Mouse (Mus musculus) gastrocnemius, postnatal 14 days (tissue): ENCODE results near the gene Eml2. TPM values are rescaled to one million over a fixed set of nuclear protein-coding genes. Genes with fewer than 3 reads are reported as not detected.
A peak's percentile ranks its signal among the peaks of the same experiment; 100 is the strongest.

Experiments
- DNase-seq: peaks from one replicate; pipeline ENCODE4 v3.0.0; 2021; ENCODE audit warnings: mixed read lengths
- intact Hi-C: fragments of 180-260 bp; cut with DNase I; formaldehyde crosslinking; loops from one replicate; pipeline ENCODE4 v1.15.1; 2025; ENCODE audit warnings: low total_unique reads
- total RNA-seq, 2 experiments: library from RNA; stranded (reverse); gene quantifications; 2 replicates each; pipeline ENCODE4 v1.2.3; 2021

Gene Eml2
- total RNA-seq, 2 experiments from 2014 or later: 12.1 to 14.2 TPM

DNA sequence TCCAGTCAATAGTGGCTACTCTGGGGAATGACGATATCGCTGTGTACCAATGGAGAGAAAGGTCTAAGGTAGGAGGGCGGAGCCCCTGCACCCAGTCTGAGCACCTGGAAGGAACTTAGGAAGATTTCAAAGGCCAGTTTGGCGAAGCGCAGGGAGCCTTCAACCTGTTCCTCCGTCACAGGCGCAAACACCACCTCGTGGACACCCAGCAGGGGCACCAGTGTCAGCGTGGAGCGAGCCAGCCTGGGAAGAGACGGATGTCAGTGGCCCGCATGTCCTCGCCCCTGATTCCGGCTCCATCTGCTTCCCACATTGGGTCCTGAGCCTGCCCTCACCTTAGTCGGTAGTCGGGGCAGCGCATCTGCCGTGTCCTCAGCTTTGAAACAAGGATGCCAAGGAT lies 16.8 kb upstream of the Eml2 start:
- intact Hi-C loops: no loop called here
- no peak for DNase-seq

DNA sequence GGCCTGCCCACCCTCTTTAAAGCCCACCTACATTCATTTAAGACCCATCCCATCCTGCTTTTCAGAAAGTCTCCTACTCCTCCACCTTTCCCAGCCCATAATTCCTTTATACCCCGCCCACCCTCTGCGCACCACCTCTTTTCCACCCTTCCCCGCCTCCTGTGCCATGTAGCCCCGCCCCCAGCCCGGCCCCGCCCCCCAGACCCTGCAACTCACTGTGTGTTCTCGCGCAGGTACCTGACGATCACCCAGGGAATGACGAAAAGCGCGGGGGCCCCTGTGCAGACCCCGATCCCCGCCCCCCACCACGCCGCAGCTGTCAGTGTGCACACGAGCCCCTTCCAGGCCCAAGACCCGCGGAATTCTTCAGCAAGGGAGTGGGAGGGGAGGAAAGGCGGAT lies 16.1 kb upstream of the Eml2 start:
- DNase-seq: no peak
- intact Hi-C loops: no loop called here

DNA sequence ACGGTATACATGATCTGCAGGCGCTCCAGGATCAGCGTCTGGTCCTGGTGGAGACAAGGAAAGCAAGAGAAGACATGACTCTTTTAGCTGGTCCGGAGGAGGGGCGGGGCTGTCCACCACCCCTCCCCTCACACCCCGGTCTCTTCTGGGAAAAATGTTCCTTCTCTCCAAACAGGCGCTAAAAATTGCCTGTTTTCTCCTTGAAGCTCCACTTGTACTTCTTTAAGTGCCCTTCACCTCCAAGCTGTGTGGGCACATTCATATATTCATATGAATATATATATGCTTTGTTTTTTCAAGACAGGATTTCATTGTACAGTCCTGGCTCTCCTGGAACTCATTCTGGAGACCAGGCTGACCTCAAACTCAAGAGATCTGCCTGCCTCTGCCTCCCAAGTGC lies 13.3 kb upstream of the Eml2 start:
- intact Hi-C loops: no loop called here
- no peak for DNase-seq

DNA sequence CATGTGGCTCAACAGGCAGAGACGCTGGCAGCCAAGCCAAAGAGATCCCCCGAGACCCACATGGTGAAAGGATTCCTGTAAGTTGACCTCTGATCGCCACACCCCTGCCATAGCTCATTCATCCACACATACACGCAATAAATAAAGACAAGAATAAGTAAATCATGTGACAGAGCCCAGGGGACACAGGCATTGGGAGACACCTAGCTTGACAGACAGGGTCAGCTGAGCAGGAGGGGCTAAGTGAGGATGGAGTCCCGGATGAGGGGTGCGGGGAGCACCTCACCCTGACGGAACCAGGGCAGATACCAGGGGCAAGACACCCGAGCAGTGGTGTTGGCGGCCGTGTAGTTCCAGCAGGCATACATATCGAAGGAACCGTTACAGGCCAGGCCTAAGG lies 12.5 kb upstream of the Eml2 start:
- intact Hi-C loops: no loop called here
- no peak for DNase-seq

DNA sequence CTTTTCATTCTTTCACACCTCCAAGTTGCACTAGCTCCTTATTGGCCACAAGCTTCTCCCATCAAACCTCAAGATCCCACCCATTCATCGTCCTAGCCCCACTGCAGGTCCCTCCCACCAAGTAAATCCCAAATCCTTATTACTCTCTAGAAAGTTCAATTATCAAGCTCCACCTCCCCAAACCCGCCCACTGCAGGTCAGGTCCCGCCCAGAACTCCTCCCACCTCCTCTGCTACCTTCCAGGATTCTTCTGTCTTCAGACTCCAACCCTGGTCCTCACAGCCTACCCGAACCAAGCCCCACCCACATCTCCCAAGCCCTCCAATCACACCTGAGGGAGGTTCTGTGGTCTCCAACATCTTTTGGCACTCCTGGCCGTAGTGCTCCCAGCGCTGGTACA lies 12.0 kb upstream of the Eml2 start:
- intact Hi-C loops: no loop called here
- DNase-seq: no peak

DNA sequence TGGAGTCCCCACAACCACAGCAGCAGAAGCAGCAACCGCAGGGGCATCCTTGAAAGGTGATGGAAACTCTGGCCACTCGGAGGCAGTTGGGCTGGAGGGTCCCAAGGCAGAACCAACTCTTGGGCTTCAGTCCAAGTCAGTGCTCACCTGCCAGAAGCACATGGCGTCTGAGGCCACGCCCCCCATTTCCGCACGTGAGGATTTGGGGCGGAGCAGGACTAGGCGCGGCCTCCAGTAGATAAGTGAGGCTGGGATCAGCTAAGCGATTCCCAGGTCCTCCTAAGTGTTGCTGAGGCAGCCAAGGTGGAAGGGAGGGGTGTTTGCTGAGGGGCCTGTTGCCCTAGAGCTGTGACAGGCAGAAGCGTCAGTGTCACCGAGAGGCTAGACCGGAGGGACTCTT lies 11.2 kb upstream of the Eml2 start:
- no peak for DNase-seq
- intact Hi-C loops: no loop called here

DNA sequence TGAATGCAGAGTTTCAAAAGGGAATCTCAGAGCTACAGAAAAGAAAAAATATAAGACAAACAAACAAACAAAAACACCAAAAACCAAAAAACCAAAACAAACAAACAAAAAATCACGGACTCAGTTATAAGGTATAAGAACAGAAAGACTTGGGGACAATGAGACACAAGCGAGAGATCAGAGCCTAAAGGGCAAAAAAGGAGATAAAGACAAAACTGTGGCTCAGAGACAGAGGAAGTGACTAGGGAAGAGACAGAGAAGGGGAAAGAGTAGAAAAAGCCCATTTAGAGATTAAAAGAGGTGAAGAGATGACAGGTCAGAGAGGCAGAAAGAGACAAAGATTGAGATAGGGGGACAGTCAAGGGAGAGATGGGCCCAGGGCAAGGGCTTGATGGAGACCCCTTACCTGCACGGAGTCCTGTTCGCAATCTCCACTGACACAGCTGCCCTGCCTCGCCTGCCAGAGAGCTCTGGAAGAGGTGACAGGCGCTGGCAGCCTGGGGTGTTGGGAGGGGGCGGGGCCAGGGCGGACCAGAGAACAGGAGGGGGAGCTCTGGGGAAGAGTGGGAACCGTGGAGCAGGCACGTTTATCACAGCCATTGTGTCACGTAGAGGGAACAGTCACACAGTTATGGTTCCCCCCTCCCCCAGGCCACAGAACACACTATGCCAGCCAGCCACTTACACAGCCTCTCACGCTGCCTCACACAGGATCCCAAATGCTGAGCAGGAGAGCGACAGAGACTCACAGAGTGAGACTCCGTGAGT lies 10.4 kb upstream of the Eml2 start, which contains the start of gene Gipr:
Gene Gipr (minus strand): TSS at position 472 of the 768 bp plus-strand sequence.
- no peak for DNase-seq
- intact Hi-C loops: no loop called here

DNA sequence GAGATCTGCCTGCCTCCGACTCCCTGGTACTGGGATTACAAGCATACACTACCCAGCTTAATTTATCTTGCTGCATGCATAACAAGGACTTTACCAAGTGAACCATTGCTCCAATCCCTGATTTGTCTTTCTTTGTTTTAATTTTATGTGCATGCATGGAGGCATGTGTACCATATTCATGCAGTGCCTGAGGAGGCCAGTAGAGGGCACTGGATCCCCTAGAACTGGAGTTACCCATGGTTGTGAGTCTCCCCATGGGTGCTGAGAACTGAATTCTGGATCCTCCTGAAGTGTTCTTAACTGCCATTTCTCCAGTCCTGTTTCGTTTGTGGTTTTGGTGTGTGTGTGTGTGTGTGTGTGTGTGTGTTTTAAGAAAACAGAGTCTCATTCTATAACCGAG lies 9.2 kb upstream of the Eml2 start:
- intact Hi-C loops: no loop called here
- DNase-seq: no peak

DNA sequence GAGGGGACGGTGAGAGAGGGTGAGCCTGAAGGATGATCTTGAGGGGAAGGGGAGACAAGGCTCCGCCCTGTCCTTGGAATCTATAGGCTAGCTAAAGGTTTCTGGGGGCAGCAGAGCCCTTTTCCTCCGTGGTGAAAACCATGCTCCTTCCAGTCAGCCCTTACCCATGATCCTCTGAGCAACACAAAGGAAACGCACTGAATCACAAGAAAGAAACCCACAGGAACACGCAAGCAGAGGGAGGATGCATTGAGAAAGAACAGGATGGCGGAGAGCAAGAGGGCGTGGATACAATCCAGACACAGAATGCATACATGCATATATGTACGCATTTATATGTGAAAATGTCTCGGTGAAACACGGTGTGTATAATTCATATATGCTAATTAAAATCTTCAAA lies 6.7 kb upstream of the Eml2 start:
- no peak for DNase-seq
- intact Hi-C loops: no loop called here

DNA sequence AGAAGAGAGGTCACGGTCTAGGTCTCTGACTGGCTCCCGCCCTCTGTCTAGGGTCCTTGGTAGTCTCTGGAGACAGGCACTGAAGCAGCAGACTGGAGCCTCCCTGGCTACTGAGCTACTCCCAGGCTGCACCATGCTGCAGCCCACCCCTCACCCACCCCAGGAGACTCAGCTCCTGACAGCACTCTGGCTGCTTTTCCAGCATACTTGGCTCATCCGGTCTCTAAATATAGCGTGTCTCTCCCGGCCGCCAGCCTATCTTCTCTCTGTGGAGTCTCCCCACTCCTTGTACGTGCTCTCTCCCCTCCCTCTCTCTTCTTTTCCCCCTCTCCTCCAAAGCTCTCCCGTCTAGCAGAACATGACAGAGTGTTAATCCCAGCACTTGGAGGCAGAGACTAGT lies 6.1 kb upstream of the Eml2 start:
- intact Hi-C loops: no loop called here
- no peak for DNase-seq

DNA sequence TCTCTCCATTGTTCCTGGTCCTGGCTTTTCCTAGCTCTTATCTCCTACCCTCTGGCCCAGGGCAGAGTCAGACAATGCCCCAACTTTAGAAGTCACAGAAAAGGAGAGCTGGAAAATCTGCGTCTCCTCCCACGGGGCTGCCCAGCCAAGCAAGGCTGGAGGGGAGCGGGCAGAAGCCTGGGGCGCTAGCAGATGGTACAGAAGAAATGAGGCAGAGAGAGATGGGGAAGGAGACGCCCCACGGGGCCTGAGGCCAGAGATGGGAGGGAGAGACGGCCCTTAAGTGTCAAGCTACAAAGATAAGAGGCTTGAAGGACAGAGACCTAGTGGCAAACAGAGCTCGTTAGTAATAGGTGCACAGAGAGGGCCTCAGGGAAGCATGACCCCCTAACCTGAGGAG lies 4.4 kb upstream of the Eml2 start:
- intact Hi-C loops: no loop called here
- no peak for DNase-seq

DNA sequence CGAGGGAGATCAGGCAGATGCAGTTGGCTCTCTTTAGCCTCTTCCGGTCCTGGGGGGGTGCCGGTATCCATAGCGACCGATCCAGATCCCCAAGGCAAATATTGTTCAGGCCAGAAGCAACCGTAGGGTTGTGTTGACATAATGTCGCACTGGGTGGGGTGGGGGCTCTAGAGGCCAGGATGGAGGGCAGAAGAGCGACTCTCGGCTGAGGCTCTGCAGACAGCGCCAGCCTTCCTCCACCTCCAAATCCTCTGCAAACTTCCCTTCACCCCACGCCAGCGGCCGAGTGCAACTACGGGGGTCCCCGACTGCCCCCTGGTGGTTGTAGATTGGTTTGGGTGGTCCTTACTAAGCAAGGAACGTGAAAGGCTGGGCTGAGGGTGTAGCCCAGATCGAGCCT lies 3.3 kb upstream of the Eml2 start:
- intact Hi-C loops: no loop called here

DNA sequence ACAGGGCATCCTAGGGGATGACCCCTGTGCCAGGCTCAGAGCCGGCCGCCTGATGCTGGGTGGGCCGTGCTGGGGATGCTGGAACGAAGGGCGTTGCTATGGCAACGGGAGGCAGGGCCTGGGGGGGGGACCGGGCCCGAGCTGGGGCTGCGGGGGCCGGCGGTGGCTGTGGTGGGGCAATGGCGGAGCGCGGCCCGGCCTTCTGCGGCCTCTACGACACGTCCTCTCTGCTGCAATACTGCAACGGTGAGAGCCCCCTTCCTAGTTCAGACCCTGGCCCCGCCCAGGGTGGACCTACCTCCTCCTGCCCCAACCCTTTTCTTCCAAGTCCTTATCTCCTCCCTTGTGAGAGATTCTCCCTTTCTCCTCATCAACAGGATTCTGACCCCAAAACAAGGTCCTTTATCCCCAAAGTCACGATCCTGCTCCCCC lies 311 bp downstream of the Eml2 start:
- intact Hi-C loops: loop anchor here (5.0 kb wide), 1 partner anchor 36 kb away; the partner anchor contains the start of gene Gpr4

More for the DNA sequence above, 3.3 kb upstream of the Eml2 start:
- peak; percentile 88 for DNase-seq

DNA sequence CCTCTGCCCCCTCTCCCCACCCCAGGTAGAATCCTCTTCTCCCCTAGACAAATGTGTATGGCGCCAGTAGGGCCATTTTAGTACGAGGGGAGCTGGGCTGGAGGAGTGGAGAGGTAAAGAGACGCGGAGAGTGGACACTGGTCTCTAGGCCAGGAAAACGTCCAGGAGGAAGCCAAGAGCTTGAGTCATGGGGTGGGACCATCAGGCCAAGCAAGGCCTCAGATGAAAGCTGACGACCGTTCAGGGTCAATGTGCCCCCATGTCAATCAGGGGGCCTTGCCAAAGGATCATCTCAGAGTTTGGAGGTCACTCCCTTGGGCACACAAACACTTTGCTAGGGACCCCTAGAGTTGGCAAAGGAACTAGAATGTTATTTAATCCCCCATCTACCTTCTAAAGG lies 995 bp downstream of the Eml2 start:
- intact Hi-C loops: loop anchor here (5.0 kb wide), 1 partner anchor 35 kb away; the partner anchor contains the start of gene Gpr4
- no peak for DNase-seq

More for the DNA sequence above, 311 bp downstream of the Eml2 start:
- DNase-seq: no peak

DNA sequence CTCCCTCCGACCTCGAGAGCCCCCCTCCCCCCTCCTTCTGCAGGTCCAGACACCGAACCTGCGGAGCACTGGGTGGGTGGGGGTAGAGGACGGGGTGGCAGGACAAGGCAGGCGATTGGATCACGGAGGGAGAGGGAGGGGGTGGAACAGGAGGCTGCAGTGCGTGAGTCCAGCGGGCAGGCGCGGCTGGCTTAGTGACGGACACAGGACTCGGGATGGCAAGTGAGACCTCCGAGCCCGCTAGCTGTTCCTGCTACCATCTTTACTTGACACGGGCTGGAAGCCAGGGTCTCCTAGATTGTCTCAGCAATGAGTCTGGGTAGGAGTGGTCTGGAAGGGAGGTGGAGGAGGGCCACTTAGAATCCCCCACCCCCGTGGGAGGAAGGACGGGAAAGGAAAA lies 1.8 kb downstream of the Eml2 start:
- DNase-seq: no peak
- intact Hi-C loops: loop anchor here (5.0 kb wide), 1 partner anchor 34 kb away; the partner anchor contains the start of gene Gpr4

DNA sequence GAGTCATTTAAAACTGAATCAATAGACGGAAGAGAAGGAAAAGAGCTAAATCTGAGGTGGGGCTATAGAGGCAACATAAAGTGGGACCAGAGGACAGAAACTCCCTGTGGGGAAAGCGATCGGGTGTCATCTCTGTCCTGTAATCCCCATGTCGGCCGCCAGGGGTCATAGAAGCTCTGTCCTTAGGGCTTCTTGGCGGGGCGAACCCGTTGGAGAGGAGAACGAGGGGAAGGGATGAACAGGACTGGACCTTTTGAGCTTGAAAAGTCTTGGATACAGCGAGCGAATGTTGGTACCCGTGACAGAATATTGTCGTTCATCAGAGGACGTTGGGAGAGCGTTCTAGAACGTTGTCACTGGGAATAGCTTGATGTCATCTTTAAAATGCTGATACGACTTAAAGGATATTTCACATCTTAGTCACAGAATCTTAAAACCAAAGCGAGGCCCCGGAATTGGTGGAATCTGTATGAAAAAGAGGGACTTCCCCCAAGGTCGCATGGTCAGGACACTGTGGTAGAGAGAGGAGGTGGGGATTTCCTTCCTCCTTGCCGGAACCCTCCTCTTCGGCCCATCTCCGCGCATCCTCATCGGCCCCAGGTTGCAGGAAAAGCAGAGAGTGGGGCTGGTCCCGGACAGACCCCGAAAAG lies 2.3 kb downstream of the Eml2 start:
- DNase-seq: peak; percentile 69
- intact Hi-C loops: loop anchor here (5.0 kb wide), 1 partner anchor 34 kb away; the partner anchor contains the start of gene Gpr4

DNA sequence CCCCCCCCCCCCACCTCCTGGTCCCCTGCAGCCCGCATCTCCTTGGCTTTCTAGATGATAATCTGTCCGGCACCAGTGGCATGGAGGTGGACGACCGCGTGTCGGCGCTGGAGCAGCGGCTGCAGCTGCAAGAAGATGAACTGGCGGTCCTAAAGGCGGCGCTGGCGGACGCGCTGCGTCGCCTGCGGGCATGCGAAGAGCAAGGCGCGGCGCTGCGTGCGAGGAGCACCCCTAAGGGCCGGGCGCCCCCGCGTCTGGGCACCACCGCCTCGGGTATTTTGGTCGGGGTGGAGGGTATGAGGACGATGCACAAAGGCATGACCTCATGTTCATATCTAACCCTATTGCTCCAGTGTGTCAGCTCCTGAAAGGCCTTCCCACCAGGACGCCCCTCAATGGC lies 3.0 kb downstream of the Eml2 start:
- intact Hi-C loops: loop anchor here (5.0 kb wide), 1 partner anchor 33 kb away; the partner anchor contains the start of gene Gpr4
- DNase-seq: peak; percentile 75

DNA sequence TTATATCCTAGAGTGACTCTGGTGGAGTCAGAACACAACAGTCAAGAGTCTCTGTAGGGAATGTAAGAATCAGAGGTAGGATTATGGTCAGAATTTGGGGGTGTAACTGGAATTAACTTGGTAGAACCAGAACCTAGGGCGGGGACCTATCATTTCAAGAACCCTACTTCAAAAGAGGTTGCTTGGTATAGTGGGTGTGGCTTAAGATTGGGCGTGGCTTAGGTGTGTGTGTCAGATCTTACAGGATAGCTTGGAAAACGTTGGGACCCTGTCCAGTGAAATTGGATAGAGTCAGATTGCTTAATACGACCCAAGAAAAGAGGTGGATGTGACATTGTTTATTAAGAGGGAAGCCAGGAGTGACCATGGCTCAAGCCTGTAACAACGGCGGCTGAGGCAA lies 3.7 kb downstream of the Eml2 start:
- DNase-seq: no peak
- intact Hi-C loops: loop anchor here (5.0 kb wide), 1 partner anchor 32 kb away; the partner anchor contains the start of gene Gpr4

DNA sequence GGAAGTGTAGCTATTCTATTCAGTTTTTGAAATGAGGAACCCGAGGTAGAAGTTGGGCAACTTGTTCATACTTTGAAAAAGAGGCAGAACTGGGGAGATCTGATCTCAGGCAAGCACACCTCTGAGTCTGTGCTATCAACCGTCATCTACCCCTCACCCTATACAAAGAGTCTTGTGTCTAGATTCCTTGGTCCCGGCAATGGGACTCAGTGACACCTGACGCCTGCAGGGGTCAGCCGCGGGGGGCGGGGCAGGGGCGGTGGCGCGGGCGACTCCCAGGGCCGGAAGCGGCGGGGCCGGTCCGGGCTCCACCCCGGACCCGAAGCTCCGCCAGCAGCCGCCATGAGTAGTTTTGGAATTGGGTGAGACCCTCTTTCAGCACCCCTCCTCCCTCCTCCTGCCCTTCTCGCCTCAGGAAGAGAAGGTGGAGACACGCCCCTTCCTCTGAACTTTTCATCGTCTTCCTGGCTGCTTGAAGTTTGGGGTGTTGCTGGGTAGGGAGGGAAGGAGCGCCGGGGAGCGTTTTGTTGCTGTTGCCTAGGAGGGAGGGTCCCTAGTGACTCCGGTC lies 4.7 kb downstream of the Eml2 start:
- no peak for DNase-seq
- intact Hi-C loops: no loop called here

DNA sequence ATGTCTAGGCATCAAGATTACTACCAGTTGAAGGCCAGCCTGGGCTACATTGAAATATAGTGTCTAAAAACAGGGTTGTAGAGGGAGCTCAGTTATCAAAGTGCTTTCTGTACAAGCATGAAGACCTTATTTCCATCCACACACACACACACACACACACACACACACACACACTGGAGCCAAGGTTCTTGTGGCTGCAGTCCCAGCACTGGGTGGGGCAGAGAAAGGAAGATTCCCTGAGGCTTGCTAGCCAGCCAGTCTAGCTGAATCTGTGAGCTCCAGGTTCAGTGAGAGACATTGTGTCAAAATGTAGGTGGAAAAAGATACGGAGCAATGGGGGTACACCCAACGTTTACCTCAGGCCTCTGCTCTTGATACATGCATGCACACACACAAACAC lies 8.0 kb downstream of the Eml2 start:
- intact Hi-C loops: no loop called here
- DNase-seq: no peak
